Mouse (Mus musculus) T-helper 17 cell (primary cell): ENCODE measurements around the gene Phospho1.

Experiments used
- in situ Hi-C, 2 experiments: fragments of 300-600 bp; cut with MboI, MseI; formaldehyde crosslinking; loops; 1 replicate in 1 of 2; 2 replicates in 1 of 2; pipeline ENCODE4 v1.15.1; 2025; ENCODE audit warnings: high pct_unique_total_duplicates in 2 of 2

Gene Phospho1

GRCm38 (mm10) chr11:95834143-95834667 lies 9.9 kb downstream of the Phospho1 start:
- in situ Hi-C loops: no loop called here

GRCm38 (mm10) chr11:95834742-95835710 lies 10.7 kb downstream of the Phospho1 start:
- in situ Hi-C loops: no loop called here

GRCm38 (mm10) chr11:95835832-95836231 lies 11.5 kb downstream of the Phospho1 start:
- in situ Hi-C loops: no loop called here

GRCm38 (mm10) chr11:95836433-95836832 lies 12.1 kb downstream of the Phospho1 start:
- in situ Hi-C loops: no loop called here

GRCm38 (mm10) chr11:95837059-95837458 lies 12.8 kb downstream of the Phospho1 start, which contains the start of gene Gngt2:
Gngt2 (plus strand) TSS chr11:95837216.
- in situ Hi-C loops: no loop called here

- in situ Hi-C loops: no loop called here
Observed at GRCm38 (mm10) chr11:95838598-95838997, 14.3 kb downstream of the Phospho1 start.

GRCm38 (mm10) chr11:95838999-95839868 lies 14.9 kb downstream of the Phospho1 start:
- in situ Hi-C loops: no loop called here

- in situ Hi-C loops: no loop called here
Observed at GRCm38 (mm10) chr11:95840694-95841497, 16.6 kb downstream of the Phospho1 start.

GRCm38 (mm10) chr11:95841498-95841830 lies 17.2 kb downstream of the Phospho1 start:
- in situ Hi-C loops: no loop called here

GRCm38 (mm10) chr11:95842074-95842681 lies 17.9 kb downstream of the Phospho1 start, which contains the start of gene Abi3:
Abi3 (minus strand) TSS chr11:95842476.
- in situ Hi-C loops: no loop called here

GRCm38 (mm10) chr11:95842953-95843352 lies 18.7 kb downstream of the Phospho1 start:
- in situ Hi-C loops: no loop called here

- in situ Hi-C loops: no loop called here
Observed at GRCm38 (mm10) chr11:95843421-95843950, 19.2 kb downstream of the Phospho1 start.

GRCm38 (mm10) chr11:95844935-95845334 lies 20.6 kb downstream of the Phospho1 start:
- in situ Hi-C loops: no loop called here

- in situ Hi-C loops: no loop called here
Observed at GRCm38 (mm10) chr11:95850898-95851297, 26.6 kb downstream of the Phospho1 start.

GRCm38 (mm10) chr11:95853684-95854083 lies 29.4 kb downstream of the Phospho1 start:
- in situ Hi-C loops: no loop called here

GRCm38 (mm10) chr11:95857306-95857705 lies 33.0 kb downstream of the Phospho1 start:
- in situ Hi-C loops: no loop called here

- in situ Hi-C loops: no loop called here
Observed at GRCm38 (mm10) chr11:95857716-95858527, 33.6 kb downstream of the Phospho1 start.

GRCm38 (mm10) chr11:95858528-95859467 lies 34.5 kb downstream of the Phospho1 start:
- in situ Hi-C loops: no loop called here
